Mouse (Mus musculus) thymus, postnatal 10 days (tissue): ENCODE results near the gene Evx1.

ENCODE experiments used
- DNase-seq, 2 experiments: peaks; one replicate each; pipeline ENCODE4 v3.0.0; 2021; ENCODE audit warnings: low spot score in 2 of 2

Gene Evx1

GRCm38 (mm10) chr6:52313391-52314303 is at the start of gene Evx1:
Evx1 (plus strand) TSS chr6:52313498.
- no peak for DNase-seq

- DNase-seq = no peak
Observed at GRCm38 (mm10) chr6:52264106-52264790, 49.0 kb upstream of the Evx1 start.

- DNase-seq = no peak
Observed at GRCm38 (mm10) chr6:52265306-52265912, 47.9 kb upstream of the Evx1 start.

- DNase-seq = no peak
Observed at GRCm38 (mm10) chr6:52265913-52266665, 47.2 kb upstream of the Evx1 start.

GRCm38 (mm10) chr6:52266666-52266985 is 46.7 kb upstream of the Evx1 start:
- DNase-seq = no peak

GRCm38 (mm10) chr6:52267221-52267620 is 46.1 kb upstream of the Evx1 start:
- no peak for DNase-seq

- DNase-seq = no peak
Observed at GRCm38 (mm10) chr6:52267691-52268090, 45.6 kb upstream of the Evx1 start.

GRCm38 (mm10) chr6:52268341-52268740 is 45.0 kb upstream of the Evx1 start:
- no peak for DNase-seq

GRCm38 (mm10) chr6:52268756-52269155 is 44.5 kb upstream of the Evx1 start:
- no peak for DNase-seq

- DNase-seq = peak in 1 of 2 experiments; percentile 60
Observed at GRCm38 (mm10) chr6:52270494-52271480, 42.5 kb upstream of the Evx1 start.

- DNase-seq = no peak
Observed at GRCm38 (mm10) chr6:52272766-52273655, 40.3 kb upstream of the Evx1 start.

- no peak for DNase-seq
Observed at GRCm38 (mm10) chr6:52273656-52274280, 39.5 kb upstream of the Evx1 start.

GRCm38 (mm10) chr6:52274576-52274975 is 38.7 kb upstream of the Evx1 start:
- no peak for DNase-seq

GRCm38 (mm10) chr6:52275563-52276280 is 37.6 kb upstream of the Evx1 start:
- no peak for DNase-seq

- no peak for DNase-seq
Observed at GRCm38 (mm10) chr6:52276382-52276781, 36.9 kb upstream of the Evx1 start.

GRCm38 (mm10) chr6:52276920-52277319 is 36.4 kb upstream of the Evx1 start:
- no peak for DNase-seq

- DNase-seq = no peak
Observed at GRCm38 (mm10) chr6:52281084-52281483, 32.2 kb upstream of the Evx1 start.

GRCm38 (mm10) chr6:52283896-52284295 is 29.4 kb upstream of the Evx1 start:
- no peak for DNase-seq

GRCm38 (mm10) chr6:52290186-52290585 is 23.1 kb upstream of the Evx1 start:
- no peak for DNase-seq
